Mouse (Mus musculus) MEL (cell line): ENCODE data around the gene Wdr54. TPM values are rescaled to one million over a fixed set of nuclear protein-coding genes. Genes with fewer than 3 reads are reported as not detected.

Source experiments
- DNase-seq: peaks from one replicate; pipeline ENCODE4 v3.0.0; 2011; ENCODE audit warnings: low read depth, low spot score
- H3K27ac ChIP-seq: 2 replicates; pipeline ENCODE4 v1.5.1; 2012; ENCODE audit warnings: low read depth, mild to moderate bottlenecking, control low read depth, low read length, moderate library complexity; ENCODE audit not compliant: control insufficient read depth
- H3K27me3 ChIP-seq, 2 experiments: fragments of 150-350 bp in 1 of 2; sonication (generic) in 1 of 2; 2 replicates each; pipeline ENCODE4 v1.6.1; 2012; ENCODE audit warnings: low read length in 2 of 2, mild to moderate bottlenecking in 2 of 2, improper control_type of control experiment in 1 of 2, moderate library complexity in 1 of 2; ENCODE audit not compliant: insufficient read depth in 2 of 2, control insufficient read depth in 1 of 2
- H3K36me3 ChIP-seq, 2 experiments: 2 replicates each; pipeline ENCODE4 v1.6.1; 2012 to 2014; ENCODE audit warnings: low read length in 2 of 2, improper control_type of control experiment in 1 of 2, inconsistent platforms in 1 of 2, mild to moderate bottlenecking in 1 of 2; ENCODE audit not compliant: insufficient read depth in 2 of 2, control insufficient read depth in 1 of 2
- H3K4me1 ChIP-seq, 2 experiments: fragments of 150-350 bp in 1 of 2; sonication (generic) in 1 of 2; 2 replicates each; pipeline ENCODE4 v1.6.1; 2012; ENCODE audit warnings: low read length in 2 of 2, improper control_type of control experiment in 1 of 2, mild to moderate bottlenecking in 1 of 2; ENCODE audit not compliant: insufficient read depth in 2 of 2, control insufficient read depth in 1 of 2
- H3K4me3 ChIP-seq, 2 experiments: fragments of 150-350 bp in 1 of 2; sonication (generic) in 1 of 2; 2 replicates each; pipeline ENCODE4 v1.5.1; 2012; ENCODE audit warnings: low read depth in 2 of 2, low read length in 2 of 2, mild to moderate bottlenecking in 2 of 2, moderate library complexity in 2 of 2, control low read depth in 1 of 2, improper control_type of control experiment in 1 of 2; ENCODE audit not compliant: control insufficient read depth in 1 of 2, insufficient read depth in 1 of 2
- H3K79me2 ChIP-seq: 2 replicates; pipeline ENCODE4 v1.6.1; 2012; ENCODE audit warnings: mild to moderate bottlenecking, low read length, moderate library complexity; ENCODE audit not compliant: control insufficient read depth, poor library complexity, insufficient read depth
- H3K9ac ChIP-seq: 2 replicates; pipeline ENCODE4 v1.6.1; 2012; ENCODE audit warnings: low read depth, mild to moderate bottlenecking, control low read depth, low read length, moderate library complexity; ENCODE audit not compliant: control insufficient read depth, poor library complexity, severe bottlenecking
- H3K9me3 ChIP-seq: fragments of 150-350 bp; sonication (generic); replicated peaks from 2 replicates; pipeline ENCODE4 v1.6.1; 2012; ENCODE audit warnings: mild to moderate bottlenecking, low read length, improper control_type of control experiment, moderate library complexity; ENCODE audit not compliant: insufficient read depth
- BHLHE40 ChIP-seq: IDR thresholded peaks from 2 replicates; pipeline ENCODE4 v1.6.1; 2012; ENCODE audit warnings: low read depth, mild to moderate bottlenecking, inconsistent platforms, low read length, improper control_type of control experiment, borderline replicate concordance
- CHD1 ChIP-seq: IDR thresholded peaks from 2 replicates; pipeline ENCODE4 v1.6.1; 2012; ENCODE audit warnings: low read depth, mild to moderate bottlenecking, inconsistent platforms, low read length, improper control_type of control experiment
- CHD2 ChIP-seq: IDR thresholded peaks from 2 replicates; pipeline ENCODE4 v1.6.1; 2011; ENCODE audit warnings: low read length, improper control_type of control experiment
- CTCF ChIP-seq, 3 experiments: IDR thresholded peaks in 2 of 3; conservative IDR thresholded peaks in 1 of 3; 2 replicates each; pipeline ENCODE4 v1.5.1; 2011 to 2012; ENCODE audit warnings: low read length in 3 of 3, low read depth in 2 of 3, mild to moderate bottlenecking in 2 of 3, improper control_type of control experiment in 1 of 3, inconsistent platforms in 1 of 3, mixed read lengths in 1 of 3, moderate library complexity in 1 of 3; ENCODE audit not compliant: control insufficient read depth in 1 of 3, insufficient read depth in 1 of 3, poor library complexity in 1 of 3, severe bottlenecking in 1 of 3
- E2F4 ChIP-seq: IDR thresholded peaks from 2 replicates; pipeline ENCODE4 v1.6.1; 2011; ENCODE audit warnings: low read depth, low read length, improper control_type of control experiment, borderline replicate concordance
- EP300 ChIP-seq, 2 experiments: IDR thresholded peaks; 2 replicates each; pipeline ENCODE4 v1.6.1; 2011; ENCODE audit warnings: improper control_type of control experiment in 2 of 2, low read length in 2 of 2, low read depth in 1 of 2, mild to moderate bottlenecking in 1 of 2
- ETS1 ChIP-seq: IDR thresholded peaks from 2 replicates; pipeline ENCODE4 v1.6.1; 2012; ENCODE audit warnings: low read depth, mild to moderate bottlenecking, inconsistent platforms, low read length, improper control_type of control experiment, moderate library complexity
- GATA1 ChIP-seq: IDR thresholded peaks from 2 replicates; pipeline ENCODE4 v1.6.1; 2011; ENCODE audit warnings: low read depth, low read length, improper control_type of control experiment
- JUND ChIP-seq: IDR thresholded peaks from 2 replicates; pipeline ENCODE4 v1.6.1; 2011; ENCODE audit warnings: low read depth, mild to moderate bottlenecking, improper control_type of control experiment, low read length
- MAX ChIP-seq: IDR thresholded peaks from 2 replicates; pipeline ENCODE4 v1.6.1; 2011; ENCODE audit warnings: low read length, improper control_type of control experiment
- MXI1 ChIP-seq: IDR thresholded peaks from 2 replicates; pipeline ENCODE4 v1.6.1; 2011; ENCODE audit warnings: mild to moderate bottlenecking, low read depth, low read length, improper control_type of control experiment
- MYC ChIP-seq: IDR thresholded peaks from 2 replicates; pipeline ENCODE4 v1.6.1; 2011; ENCODE audit warnings: low read depth, mild to moderate bottlenecking, low read length, improper control_type of control experiment, moderate library complexity
- NELFE ChIP-seq: IDR thresholded peaks from 2 replicates; pipeline ENCODE4 v1.6.1; 2011; ENCODE audit warnings: low read depth, low read length, improper control_type of control experiment
- POLR2AphosphoS5 ChIP-seq: IDR thresholded peaks from 2 replicates; pipeline ENCODE4 v1.6.1; 2012; ENCODE audit warnings: low read depth, borderline replicate concordance, mild to moderate bottlenecking, inconsistent platforms, low read length, moderate library complexity, mixed read lengths
- RCOR1 ChIP-seq: IDR thresholded peaks from 2 replicates; pipeline ENCODE4 v1.6.1; 2012; ENCODE audit warnings: low read depth, mild to moderate bottlenecking, inconsistent platforms, low read length, improper control_type of control experiment
- SIN3A ChIP-seq: IDR thresholded peaks from 2 replicates; pipeline ENCODE4 v1.6.1; 2012; ENCODE audit warnings: low read length, improper control_type of control experiment, inconsistent platforms
- TAL1 ChIP-seq: IDR thresholded peaks from 2 replicates; pipeline ENCODE4 v1.6.1; 2012; ENCODE audit warnings: mild to moderate bottlenecking, inconsistent platforms, low read length, moderate library complexity, mixed read lengths
- TBP ChIP-seq: IDR thresholded peaks from 2 replicates; pipeline ENCODE4 v1.8.0; 2011; ENCODE audit warnings: low read depth, low read length, improper control_type of control experiment
- TCF12 ChIP-seq: IDR thresholded peaks from 2 replicates; pipeline ENCODE4 v1.6.1; 2014; ENCODE audit warnings: low read depth, mild to moderate bottlenecking, inconsistent platforms, low read length, improper control_type of control experiment, moderate library complexity
- UBTF ChIP-seq: IDR thresholded peaks from 2 replicates; pipeline ENCODE4 v1.6.1; 2012; ENCODE audit warnings: low read depth, mild to moderate bottlenecking, inconsistent platforms, low read length, improper control_type of control experiment, moderate library complexity, borderline replicate concordance; ENCODE audit not compliant: insufficient read depth
- USF1 ChIP-seq: IDR thresholded peaks from 2 replicates; pipeline ENCODE4 v1.6.1; 2014; ENCODE audit warnings: low read depth, mild to moderate bottlenecking, inconsistent platforms, low read length, improper control_type of control experiment, moderate library complexity
- ZKSCAN1 ChIP-seq: IDR thresholded peaks from 2 replicates; pipeline ENCODE4 v1.6.1; 2012; ENCODE audit warnings: low read depth, mild to moderate bottlenecking, inconsistent platforms, low read length, improper control_type of control experiment, moderate library complexity
- ZMIZ1 ChIP-seq: IDR thresholded peaks from 2 replicates; pipeline ENCODE4 v1.6.1; 2012; ENCODE audit warnings: low read depth, mild to moderate bottlenecking, inconsistent platforms, low read length, improper control_type of control experiment, moderate library complexity
- ZNF384 ChIP-seq: IDR thresholded peaks from 2 replicates; pipeline ENCODE4 v1.6.1; 2012; ENCODE audit warnings: low read depth, mild to moderate bottlenecking, inconsistent platforms, low read length, improper control_type of control experiment
- polyA plus RNA-seq, 2 experiments: library from polyadenylated mRNA; stranded (reverse) in 1 of 2; unstranded in 1 of 2; fragments of >175 nt in 1 of 2; fragments of >200 nt in 1 of 2; gene quantifications; 2 replicates each; pipeline versions ENCODE4 v1.2.1 to v1.2.4; 2012; ENCODE audit warnings: low replicate concordance in 2 of 2, low read depth in 1 of 2; ENCODE audit not compliant: insufficient read length in 2 of 2, insufficient read depth in 1 of 2, missing spikeins in 1 of 2
- total RNA-seq: library from RNA; depleted of rRNA; stranded (reverse); fragments of 300-350 nt; gene quantifications from 2 replicates; pipeline ENCODE4 v1.2.3, GENCODE M21; 2012

Wdr54 gene
- total and polyA plus RNA-seq, 3 experiments, result 3.2 to 4.6 TPM; not detected in 1

DNA sequence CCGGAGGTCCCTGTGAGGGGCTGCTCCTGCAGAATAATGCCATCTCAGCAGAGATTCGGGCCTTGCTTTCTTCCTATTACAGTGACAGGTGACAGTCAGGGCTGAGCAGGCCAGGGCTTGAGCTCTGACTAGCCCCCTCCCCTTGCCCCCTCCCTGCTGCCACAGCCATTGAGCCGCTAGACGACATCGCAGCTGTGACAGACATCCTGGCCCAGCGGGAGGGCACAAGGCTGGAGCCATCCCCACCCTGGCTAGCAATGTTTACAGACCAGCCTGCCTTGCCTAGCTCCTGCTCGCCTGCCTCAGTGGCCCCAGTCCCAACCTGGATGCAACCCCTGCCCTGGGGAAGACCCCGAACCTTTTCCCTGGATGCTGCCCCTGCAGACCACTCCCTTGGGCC lies 4.5 kb downstream of the Wdr54 start:
- Histone ChIP-seq H3K27me3 (no peaks in the 10 kb centered on the region), H3K79me2 (no peaks in the 10 kb centered on the region), H3K9me3 (no peaks in the 10 kb centered on the region), H3K27ac (no peak overlapping the region), H3K9ac (no peak overlapping the region), H3K4me3 (no peak overlapping the region), H3K4me1 (peaks cover 0 to 7% of the 10 kb centered on the region in 2 experiments; a peak in 2 of 4 replicates), H3K36me3 (no peaks in the 10 kb centered on the region)
- TF ChIP-seq USF1 (no peak), NELFE (no peak), SIN3A (no peak), POLR2AphosphoS5 (no peak), UBTF (no peak), TCF12 (no peak), E2F4 (no peak), CHD1 (no peak), ETS1 (no peak), MAX (no peak), TAL1 (no peak)
- no peak for DNase-seq

DNA sequence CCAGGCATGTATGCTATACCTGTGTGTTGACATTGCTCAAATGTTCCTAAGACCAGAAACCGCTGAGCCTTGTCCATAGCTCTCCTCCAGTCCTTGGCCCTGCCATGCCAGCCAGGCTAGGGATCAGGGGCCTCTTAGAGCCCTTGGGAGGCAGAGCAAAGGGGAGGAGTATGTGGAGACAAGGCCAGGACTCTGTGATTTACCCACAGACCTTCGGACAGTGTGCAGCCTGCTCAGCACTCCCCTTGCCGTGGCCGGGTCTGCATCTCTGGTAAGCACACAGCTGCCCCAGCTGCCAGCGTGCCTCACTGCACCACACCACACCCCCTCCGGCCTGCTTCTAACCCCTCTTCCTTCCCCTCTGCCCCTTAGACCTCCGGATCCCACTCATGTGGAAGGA lies 8.9 kb downstream of the Wdr54 start:
- H3K9me3 ChIP-seq, result no peaks in the 10 kb centered on the region
- H3K27ac ChIP-seq, result no peak overlapping the region
- H3K27me3 ChIP-seq, result no peaks in the 10 kb centered on the region
- no peaks in the 10 kb centered on the region for H3K36me3 ChIP-seq
- DNase-seq, result no peak
- no peak overlapping the region for H3K4me3 ChIP-seq
- TF ChIP-seq ZMIZ1 (no peak), TBP (no peak), CTCF (IDR thresholded peaks at IDR 0.05 in 2 of 3, conservative IDR thresholded peaks at IDR 0.05 in 1 of 3; ENCODE audit: control insufficient read depth in 1 of 3, insufficient read depth in 1 of 3, low read depth in 2 of 3, low read length in 3 of 3, poor library complexity in 1 of 3, severe bottlenecking in 1 of 3) (no peak), MAX (no peak), CHD2 (no peak), ZNF384 (no peak), RCOR1 (no peak), MXI1 (no peak), TCF12 (no peak), ETS1 (no peak), EP300 (IDR thresholded peaks at IDR 0.05; ENCODE audit: low read depth in 1 of 2, low read length in 2 of 2) (no peak), POLR2AphosphoS5 (no peak), BHLHE40 (no peak), SIN3A (no peak), MYC (no peak), JUND (no peak), ZKSCAN1 (no peak), GATA1 (no peak)
- no peaks in the 10 kb centered on the region for H3K4me1 ChIP-seq
- no peak overlapping the region for H3K9ac ChIP-seq
- no peaks in the 10 kb centered on the region for H3K79me2 ChIP-seq
